Mouse (Mus musculus): ENCODE measurements around the gene Gata2.

Gata2 gene

GRCm38 (mm10) chr6:88196054-88196732 lies 2.5 kb downstream of the Gata2 start:
- DNase-seq: peak; percentile 35

GRCm38 (mm10) chr6:88196733-88197312 lies 3.1 kb downstream of the Gata2 start:
- DNase-seq: peak; percentile 42

GRCm38 (mm10) chr6:88197313-88198069 lies 3.8 kb downstream of the Gata2 start:
- peak; percentile 63 for DNase-seq

- peak; percentile 93 for DNase-seq
Measured at GRCm38 (mm10) chr6:88198070-88198940, 4.6 kb downstream of the Gata2 start.

- DNase-seq: peak; percentile 55
Measured at GRCm38 (mm10) chr6:88199001-88199717, 5.5 kb downstream of the Gata2 start.

- no peak for DNase-seq
Measured at GRCm38 (mm10) chr6:88199718-88200692, 6.3 kb downstream of the Gata2 start.

GRCm38 (mm10) chr6:88200693-88201609 lies 7.3 kb downstream of the Gata2 start:
- no peak for DNase-seq

GRCm38 (mm10) chr6:88201926-88202700 lies 8.4 kb downstream of the Gata2 start:
- no peak for DNase-seq

- peak; percentile 73 for DNase-seq
Measured at GRCm38 (mm10) chr6:88202921-88203690, 9.4 kb downstream of the Gata2 start.

- no peak for DNase-seq
Measured at GRCm38 (mm10) chr6:88203791-88204405, 10.2 kb downstream of the Gata2 start.

GRCm38 (mm10) chr6:88204531-88205385 lies 11.1 kb downstream of the Gata2 start:
- peak; percentile 38 for DNase-seq

GRCm38 (mm10) chr6:88205386-88205700 lies 11.7 kb downstream of the Gata2 start:
- peak; percentile 41 for DNase-seq

GRCm38 (mm10) chr6:88205937-88206336 lies 12.2 kb downstream of the Gata2 start:
- DNase-seq: peak; percentile 61

- DNase-seq: no peak
Measured at GRCm38 (mm10) chr6:88206566-88206965, 12.9 kb downstream of the Gata2 start.

GRCm38 (mm10) chr6:88207403-88208033 lies 13.8 kb downstream of the Gata2 start:
- no peak for DNase-seq

- DNase-seq: no peak
Measured at GRCm38 (mm10) chr6:88208321-88208720, 14.6 kb downstream of the Gata2 start.
